Mouse (Mus musculus): Measurements from ENCODE around the gene Pdap1.

The Pdap1 gene

DNA sequence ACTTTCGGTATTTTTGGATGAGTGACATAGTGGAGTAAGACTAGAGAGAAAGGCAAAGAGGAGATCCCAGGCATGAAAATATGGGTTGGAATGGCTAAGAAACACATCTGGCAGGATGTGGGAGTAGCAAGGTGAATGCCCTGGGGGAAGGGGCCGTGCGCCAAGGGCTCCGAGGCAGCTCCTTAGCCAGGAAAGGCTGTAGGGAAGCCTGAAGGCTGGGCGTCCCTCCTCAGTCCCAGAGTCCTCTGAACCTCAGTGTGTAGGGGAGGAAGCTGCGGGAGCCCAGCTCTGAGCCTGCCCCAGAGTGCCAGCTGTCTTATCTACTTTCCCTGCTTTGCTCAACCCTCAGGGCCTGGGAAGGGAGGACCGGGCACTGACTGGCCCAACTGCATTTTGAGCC lies 19.1 kb downstream of the Pdap1 start:
- in situ Hi-C loops (cut with MboI, MseI): loop anchor here in 1 of 2 experiments (25.0 kb wide), 1 partner anchor 1666 kb away; the partner anchor contains the start of gene Usp12

DNA sequence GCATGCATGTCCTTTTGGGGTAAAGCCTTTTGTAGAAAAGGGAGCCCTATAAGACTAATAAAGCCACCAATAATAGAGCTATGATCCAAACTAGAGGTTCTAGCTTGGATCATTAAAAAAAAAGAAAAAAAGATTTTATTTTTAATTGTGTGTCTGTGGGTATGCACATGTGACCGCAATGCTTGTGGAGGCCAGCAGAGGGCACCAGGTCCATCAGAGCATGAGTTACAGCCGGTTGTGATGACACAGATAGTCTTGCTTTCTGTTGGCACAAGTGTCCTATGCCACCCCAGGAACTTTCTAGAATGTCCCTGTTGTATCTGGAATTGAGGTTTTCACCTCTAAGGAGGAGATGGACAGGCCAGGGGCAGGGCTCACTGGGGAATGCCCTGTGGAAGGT lies 20.7 kb downstream of the Pdap1 start:
- in situ Hi-C loops (cut with MboI, MseI): loop anchor here in 1 of 2 experiments (25.0 kb wide), 1 partner anchor 1668 kb away; the partner anchor contains the start of gene Usp12

DNA sequence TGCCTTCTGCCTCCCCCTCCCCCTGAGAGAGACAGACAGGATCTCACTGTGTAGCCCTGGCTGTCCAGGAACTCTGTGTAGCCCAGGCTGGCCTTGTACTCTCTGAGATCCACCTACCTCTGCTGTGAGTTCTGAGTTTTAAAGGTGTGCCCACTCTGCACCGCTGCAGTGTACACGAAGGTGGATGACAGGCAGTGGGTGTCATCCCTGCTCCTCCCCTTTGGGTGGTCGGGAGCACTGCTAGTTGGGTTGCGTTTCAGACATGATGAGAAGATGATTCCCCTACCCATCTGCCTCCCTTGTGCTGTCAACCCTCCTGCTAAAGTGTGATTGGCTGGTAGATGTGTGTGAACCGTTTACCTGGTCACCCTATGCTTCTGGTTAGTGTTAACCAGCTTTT lies 21.6 kb downstream of the Pdap1 start:
- in situ Hi-C loops (cut with MboI, MseI): loop anchor here in 1 of 2 experiments (25.0 kb wide), 1 partner anchor 1669 kb away; the partner anchor contains the start of gene Usp12

DNA sequence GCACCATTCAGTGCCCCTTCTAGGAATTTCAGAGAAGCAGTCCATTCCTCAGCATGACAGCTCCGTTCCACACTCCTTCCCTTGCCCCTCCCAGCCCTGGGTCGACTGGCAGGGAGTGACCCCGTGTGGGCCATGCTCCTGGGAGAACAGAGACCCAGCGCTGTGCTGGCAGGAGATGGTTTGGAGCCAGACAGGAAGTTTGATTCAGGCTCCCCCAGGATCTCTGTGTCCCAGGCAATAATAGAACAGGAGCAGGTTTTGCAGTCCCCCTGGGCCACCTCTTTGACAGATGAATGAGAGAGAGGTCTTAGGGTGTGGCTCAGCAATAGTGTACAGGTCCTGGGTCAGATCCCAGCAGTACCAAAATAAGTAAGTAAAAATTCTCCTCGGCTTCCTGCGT lies 22.0 kb downstream of the Pdap1 start:
- in situ Hi-C loops (cut with MboI, MseI): loop anchor here in 1 of 2 experiments (25.0 kb wide), 1 partner anchor 1669 kb away; the partner anchor contains the start of gene Usp12

DNA sequence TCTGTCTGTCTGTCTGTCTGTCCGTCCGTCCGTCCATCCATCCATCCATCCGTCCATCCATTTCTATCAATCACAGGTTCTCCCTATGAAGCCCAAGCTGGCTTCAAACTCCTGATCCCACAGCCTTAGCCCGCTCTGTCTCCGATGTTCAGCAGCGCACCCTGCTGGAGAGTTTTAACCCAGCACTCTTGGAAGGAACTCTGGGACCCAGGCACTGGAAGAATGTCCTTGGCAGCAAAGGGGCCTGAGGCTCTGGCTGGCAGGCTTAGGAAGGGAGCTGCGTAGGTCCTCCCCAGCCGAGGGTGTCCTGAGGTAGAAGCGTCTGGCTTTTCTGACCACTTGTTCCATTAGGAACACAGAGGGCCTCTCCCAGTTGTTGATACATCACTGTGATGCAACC lies 23.1 kb downstream of the Pdap1 start:
- in situ Hi-C loops (cut with MboI, MseI): loop anchor here in 1 of 2 experiments (25.0 kb wide), 1 partner anchor 1670 kb away; the partner anchor contains the start of gene Usp12

DNA sequence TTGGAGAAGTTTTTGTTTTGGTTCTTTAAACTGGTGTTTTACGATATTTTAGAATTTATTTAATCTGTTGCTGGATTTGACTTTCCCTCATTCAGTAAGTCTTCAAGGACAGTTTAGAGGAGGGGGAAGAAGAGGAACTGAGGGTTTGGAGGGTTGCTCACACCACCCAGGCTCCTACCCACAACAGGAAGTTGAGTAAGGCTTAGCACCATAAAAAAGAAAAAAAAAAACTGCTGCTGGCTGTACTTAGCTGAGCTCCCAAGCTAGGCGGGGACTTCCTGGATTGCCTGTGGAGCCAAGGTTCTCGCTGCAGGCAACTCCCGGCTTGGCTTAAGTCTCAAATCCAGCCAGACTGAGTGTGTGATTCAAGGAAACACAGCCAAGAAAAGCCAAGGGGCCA lies 23.7 kb downstream of the Pdap1 start:
- in situ Hi-C loops (cut with MboI, MseI): loop anchor here in 1 of 2 experiments (25.0 kb wide), 1 partner anchor 1671 kb away; the partner anchor contains the start of gene Usp12

DNA sequence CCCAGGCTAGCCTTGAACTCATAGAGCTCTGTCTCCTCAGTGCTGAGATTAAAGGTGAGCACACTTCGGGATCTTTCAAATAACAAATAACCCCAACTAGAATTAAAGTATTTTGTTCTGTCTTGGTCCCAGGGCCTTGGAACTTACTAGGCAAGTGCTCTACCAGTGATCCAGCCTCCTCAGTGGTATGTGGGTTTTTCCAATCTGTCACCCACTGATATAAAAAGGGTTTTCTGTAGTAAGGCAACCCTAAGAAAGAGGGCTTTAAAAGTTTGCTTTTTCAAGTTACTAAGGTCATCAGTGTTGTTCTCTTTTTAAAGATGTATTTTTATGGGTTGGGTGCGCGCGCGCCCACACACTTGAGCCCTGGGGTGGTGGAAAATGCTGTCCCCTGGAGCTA lies 24.3 kb downstream of the Pdap1 start:
- in situ Hi-C loops (cut with MboI, MseI): loop anchor here in 1 of 2 experiments (25.0 kb wide), 1 partner anchor 1672 kb away; the partner anchor contains the start of gene Usp12

DNA sequence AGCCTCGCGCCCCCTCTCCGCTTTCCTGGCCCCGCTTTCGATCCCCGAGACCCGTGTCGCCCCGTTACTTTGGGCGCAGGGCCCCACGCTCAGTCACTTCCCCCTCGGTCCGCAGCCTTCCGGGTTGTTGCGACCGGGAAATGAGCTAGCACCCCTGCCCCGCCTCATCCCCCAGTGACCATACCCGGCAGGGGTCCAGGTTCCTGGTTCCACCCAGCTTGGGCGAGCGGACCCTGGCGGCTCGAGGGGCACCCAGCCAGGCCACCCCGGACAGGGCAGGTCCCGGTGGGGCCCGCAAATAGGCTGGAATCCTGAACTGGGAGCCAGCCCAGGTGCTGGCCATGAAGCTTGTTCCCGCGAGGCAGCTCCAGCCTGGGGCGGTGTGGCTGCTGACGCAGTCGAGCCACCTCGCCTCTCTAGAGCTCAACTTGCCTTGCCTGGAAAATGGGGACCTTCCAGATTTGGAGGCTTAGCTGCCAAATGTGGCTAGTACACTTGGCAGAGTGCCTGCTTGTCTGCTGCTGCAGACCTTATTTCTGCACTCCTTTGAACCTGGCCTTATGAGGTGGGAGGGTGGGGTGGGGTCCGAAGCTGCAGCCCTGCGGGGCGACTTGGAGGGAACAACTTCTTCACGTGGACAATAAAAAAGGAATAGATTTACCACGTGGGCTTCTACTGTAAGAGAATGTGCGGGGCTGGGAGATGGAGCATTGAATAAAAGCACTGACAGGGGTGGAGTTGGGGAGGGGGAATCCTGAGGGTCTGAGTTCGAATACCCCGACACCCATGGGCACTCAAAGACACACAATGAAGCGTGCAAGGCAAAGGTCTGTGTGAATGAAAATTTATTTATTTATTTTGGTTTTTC lies 25.2 kb downstream of the Pdap1 start:
- in situ Hi-C loops (cut with MboI, MseI): loop anchor here in 1 of 2 experiments (25.0 kb wide), 1 partner anchor 1672 kb away; the partner anchor contains the start of gene Usp12

DNA sequence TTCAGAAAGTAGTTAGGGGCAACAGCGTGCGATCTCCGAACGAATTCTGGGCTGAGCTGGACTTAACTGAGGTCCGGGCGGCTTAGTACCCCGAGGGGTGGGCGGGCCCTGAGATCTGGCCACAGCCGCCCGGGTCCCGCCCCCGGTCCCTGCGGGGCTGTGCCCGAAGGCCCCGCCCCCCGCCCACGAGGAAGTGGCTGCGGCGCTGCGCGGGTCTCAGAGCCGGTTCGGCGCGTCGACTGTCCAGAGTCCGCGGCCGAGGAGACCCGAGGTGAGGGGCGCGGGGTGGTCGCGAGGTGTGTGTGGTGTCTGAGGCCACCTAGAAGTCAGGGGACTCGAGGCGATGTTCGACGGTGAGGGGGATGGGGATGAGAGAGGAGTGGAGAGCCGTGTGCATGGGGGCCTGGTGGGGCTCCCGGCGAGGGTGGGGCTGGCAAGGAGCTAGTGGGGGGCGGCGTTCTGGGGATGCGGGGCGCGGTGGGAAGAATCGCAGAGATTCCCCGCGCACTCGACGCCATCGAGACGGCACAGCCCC lies 25.9 kb downstream of the Pdap1 start, which contains the start of gene Arpc1b:
Gene Arpc1b (plus strand): TSS at position 145 of the 535 bp plus-strand sequence.
- in situ Hi-C loops (cut with MboI, MseI): loop anchor here in 1 of 2 experiments (25.0 kb wide), 1 partner anchor 1673 kb away; the partner anchor contains the start of gene Usp12

DNA sequence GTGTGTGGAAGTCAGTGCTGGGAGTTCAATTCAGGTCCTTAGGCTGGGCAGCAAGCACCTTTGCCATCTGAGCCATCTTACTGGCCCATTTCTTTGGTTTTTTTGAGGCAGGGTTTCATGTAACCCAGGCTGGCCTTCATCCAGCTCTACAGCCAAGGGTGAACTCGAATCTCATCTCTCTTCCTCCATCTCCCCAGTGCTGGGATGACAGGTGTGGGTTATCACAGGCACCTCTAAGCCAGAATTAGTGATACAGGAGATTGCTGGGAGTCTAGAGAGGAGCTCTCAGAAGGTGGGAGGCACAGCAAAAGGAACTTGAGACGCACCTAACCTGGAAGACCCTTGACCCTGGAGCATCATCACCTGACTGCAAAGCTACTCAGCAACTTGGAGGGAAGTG lies 26.6 kb downstream of the Pdap1 start:
- in situ Hi-C loops (cut with MboI, MseI): loop anchor here in 1 of 2 experiments (25.0 kb wide), 1 partner anchor 1674 kb away; the partner anchor contains the start of gene Usp12

DNA sequence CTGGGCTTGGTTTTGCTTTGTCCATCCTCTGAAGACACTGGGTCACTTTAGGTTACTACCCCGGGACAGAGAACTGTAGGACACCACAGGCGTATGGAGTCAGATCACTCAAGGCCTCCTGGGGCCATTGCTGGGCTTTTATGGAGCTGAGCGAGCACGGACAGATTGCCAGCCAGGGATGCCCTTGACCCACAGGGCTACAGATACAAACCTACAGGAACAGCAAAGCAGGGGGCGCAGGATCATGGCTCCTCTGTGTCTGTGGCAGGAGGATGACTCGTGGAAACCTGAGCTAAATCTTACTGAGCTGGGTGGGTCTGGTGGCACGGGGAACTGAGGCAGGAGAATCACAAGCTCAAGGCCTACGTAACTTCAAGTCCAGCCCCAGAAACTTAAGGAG lies 27.5 kb downstream of the Pdap1 start:
- in situ Hi-C loops (cut with MboI, MseI): loop anchor here in 1 of 2 experiments (25.0 kb wide), 1 partner anchor 1675 kb away; the partner anchor contains the start of gene Usp12

DNA sequence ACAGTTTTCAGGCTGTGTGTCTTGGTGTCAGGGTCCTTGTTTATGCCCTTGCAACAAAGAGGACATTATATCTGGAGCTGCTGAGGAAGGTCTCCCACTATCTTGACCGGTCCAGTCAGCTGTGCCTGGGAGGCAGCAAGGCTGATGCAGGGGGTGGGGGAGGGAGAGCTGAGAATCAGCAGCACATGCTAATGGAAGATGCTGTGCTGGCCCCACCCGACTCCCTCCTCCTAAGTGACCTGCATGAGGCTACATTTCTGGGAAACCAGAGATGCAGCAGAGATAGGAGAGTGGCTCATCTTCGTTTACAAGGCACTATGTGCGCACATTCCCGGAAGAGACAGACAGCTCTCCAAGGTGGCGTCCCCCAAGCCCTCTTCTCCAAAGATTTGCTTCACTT lies 29.6 kb downstream of the Pdap1 start:
- in situ Hi-C loops (cut with MboI, MseI): loop anchor here in 1 of 2 experiments (25.0 kb wide), 1 partner anchor 1677 kb away; the partner anchor contains the start of gene Usp12

DNA sequence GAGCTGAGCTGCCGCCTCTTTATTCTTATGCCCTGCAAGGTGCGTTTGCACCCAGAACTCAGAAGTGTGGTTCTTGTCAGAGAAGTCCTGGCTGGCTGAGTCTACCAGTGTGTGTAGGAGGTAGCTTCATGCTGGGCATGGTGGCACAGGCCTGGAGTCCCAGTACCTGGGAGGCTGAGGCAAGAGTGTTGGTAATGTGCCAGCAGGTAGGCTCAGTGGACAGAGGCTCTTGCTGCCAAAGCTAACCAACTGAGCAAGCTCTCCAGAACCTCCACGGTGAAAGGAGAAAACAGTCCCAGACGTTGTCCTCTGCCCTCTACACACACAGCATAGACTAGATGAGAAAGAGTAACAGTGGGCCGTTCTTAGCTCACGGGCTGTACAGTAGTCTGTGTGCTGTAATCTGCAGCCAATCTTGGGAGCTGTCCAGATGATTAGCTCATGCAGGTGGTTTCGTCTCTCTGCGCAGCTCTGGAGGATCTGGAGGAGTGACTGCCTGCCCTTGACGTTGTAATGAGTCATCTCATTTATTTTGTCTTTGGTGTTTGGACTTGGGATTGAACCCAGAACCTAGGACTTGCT lies 34.3 kb downstream of the Pdap1 start:
- in situ Hi-C loops (cut with MboI, MseI): loop anchor here in 1 of 2 experiments (25.0 kb wide), 1 partner anchor 1682 kb away; the partner anchor contains the start of gene Usp12

DNA sequence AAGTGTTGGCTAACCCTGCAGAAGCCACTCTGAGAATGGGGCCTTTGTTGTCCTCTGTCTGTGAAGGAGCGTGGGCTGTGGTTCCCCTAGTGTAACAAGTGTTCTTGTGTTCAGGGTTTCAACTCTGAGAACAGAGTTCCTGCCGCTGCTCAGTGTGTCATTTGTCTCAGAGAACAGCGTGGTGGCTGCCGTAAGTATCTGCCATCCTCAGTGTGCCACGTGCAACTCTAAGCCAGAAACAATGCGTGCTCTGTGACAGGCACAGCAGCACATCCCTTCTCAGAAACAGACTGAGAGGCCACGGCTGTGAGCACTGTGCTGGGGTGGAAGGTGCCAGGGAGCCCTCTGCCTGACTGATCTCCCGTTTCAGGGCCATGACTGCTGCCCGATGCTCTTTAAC lies 35.7 kb downstream of the Pdap1 start:
- in situ Hi-C loops (cut with MboI, MseI): loop anchor here in 1 of 2 experiments (25.0 kb wide), 1 partner anchor 1683 kb away; the partner anchor contains the start of gene Usp12

DNA sequence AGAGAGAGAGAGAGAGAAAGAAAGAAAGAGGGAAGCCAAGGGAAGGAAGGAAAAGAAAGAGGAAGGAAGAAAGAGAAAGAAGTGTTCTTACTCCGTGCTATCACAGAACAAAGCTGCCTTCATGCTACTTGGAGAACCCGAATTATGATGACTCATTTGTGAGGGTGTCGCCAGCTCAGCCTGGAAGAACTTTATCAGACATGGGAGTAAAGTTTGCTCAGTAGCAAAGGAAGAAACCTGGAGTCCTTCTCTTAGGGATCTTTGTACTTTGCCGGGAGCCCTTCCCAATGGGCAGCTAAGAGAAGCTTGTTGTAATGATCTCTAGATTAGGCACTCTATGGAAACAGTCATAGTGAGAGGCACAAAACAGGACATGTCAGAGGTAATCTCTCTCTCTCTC lies 37.3 kb downstream of the Pdap1 start:
- in situ Hi-C loops (cut with MboI, MseI): loop anchor here in 1 of 2 experiments (25.0 kb wide), 1 partner anchor 1685 kb away; the partner anchor contains the start of gene Usp12

DNA sequence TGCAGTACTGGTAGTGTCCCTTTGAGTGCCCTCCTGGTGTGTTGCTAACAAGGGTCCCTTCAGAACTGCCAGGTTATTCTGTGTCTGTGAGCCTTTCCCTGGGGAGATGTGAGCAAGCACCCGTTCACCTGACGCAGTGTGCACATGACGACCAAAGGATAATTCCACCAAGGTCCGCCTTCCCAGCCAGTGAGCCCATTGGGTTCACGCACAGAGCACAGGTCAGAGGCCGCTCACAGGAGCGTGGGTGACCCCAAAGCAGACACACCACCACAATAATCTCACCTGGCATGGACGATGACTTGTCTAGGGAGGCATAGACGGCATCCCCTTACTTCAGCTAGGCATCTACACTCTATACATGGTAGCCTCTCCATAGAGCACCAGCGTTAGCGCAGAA lies 38.6 kb downstream of the Pdap1 start:
- in situ Hi-C loops (cut with MboI, MseI): loop anchor here in 1 of 2 experiments (25.0 kb wide), 1 partner anchor 1686 kb away; the partner anchor contains the start of gene Usp12

DNA sequence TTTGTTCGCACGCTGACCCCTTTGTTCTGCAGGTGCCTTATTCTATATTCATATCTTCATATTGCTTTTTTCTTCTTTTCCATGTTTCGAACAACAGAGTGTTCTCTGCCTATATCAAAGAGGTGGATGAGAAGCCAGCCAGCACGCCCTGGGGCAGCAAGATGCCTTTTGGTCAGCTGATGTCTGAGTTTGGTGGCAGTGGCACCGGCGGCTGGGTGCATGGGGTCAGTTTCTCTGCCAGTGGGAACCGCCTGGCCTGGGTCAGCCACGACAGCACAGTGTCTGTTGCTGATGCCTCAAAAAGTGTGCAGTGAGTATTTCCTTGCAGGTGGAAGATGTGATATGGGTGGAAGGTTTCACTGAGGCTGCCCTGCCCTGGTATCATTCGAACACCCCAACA lies 39.1 kb downstream of the Pdap1 start:
- in situ Hi-C loops (cut with MboI, MseI): loop anchor here in 1 of 2 experiments (25.0 kb wide), 1 partner anchor 1686 kb away; the partner anchor contains the start of gene Usp12

DNA sequence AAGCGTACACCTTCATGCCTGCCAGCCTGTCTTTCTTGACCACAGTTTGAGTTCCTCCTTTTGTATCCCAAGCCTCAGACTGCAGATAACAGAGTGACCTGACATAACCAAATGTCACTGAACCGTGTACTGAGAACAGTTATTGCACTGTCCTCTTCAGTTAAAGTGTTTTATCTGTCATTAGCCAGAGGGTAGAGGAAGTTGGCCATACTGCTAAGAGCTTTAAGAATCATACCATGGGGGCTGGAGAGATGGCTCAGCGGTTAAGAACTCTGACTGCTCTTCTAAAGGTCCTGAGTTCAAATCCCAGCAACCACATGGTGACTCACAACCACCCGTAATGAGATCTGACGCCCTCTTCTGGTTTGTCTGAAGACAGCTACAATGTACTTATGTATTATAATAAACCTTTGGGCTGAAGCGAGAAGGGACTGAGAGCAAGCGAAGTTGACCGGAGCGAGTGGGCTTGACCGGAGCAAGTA lies 41.7 kb downstream of the Pdap1 start:
- in situ Hi-C loops (cut with MboI, MseI): no loop called here

DNA sequence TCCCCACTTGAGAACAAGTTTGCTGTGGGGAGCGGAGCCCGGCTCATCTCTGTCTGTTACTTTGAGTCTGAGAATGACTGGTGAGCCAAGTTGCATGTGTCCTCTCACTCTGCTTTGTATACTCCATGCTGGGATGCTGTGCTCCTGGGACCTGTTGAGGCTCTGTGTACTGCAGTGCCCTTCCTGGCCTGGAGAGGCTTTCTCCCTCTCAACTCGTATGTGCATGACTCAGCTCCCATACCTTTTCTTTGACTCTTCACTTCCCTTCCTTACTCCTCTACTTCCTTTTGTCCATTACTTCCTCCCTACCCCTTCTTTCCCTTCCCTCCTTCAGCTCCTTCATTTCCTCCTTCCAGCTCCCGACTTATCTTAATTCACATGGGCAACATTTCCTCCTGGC lies 43.8 kb downstream of the Pdap1 start:
- in situ Hi-C loops (cut with MboI, MseI): no loop called here

DNA sequence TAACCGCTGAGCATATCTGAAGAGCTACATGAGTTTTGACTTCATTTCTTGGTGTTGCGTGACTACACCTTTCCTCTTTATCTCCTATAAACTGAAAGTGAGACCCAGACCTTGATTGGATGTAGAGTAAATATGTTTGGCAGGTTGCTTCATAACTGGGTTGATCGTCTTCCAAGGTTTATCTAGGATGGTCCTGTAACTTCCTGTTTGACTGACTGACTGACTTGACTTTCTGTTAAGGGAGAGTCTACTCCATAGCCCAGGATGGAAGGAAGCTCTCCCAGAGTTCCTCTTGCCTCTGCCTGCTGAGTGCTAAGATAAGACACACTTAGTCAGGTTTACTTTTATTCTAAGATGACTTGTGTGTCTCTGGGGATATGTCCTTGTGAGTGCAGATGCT lies 50.2 kb downstream of the Pdap1 start:
- in situ Hi-C loops (cut with MboI, MseI): no loop called here

DNA sequence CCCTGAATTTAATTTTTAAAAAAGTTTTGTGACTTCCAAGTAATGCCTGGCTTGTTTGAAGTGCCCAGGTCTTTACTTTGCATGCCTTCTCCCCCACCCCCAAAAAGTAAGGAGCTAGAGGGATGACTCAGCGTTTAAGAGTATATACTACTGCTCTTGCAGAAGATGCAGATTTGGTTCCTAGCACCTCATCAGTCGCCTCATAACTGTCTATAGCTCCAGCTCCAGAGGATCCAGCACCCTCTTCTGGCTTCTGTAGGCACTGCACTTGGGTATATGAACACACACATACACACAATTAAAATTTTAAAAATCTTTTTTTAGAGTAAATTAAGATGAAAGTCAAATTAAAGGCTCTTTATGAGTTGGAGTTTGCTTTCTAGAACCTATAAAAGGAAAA lies 51.9 kb downstream of the Pdap1 start:
- in situ Hi-C loops (cut with MboI, MseI): no loop called here
